Mouse (Mus musculus) cerebellum, adult 8-10 months (tissue): ENCODE results near the gene Rpl41.
"Not testable (repeated sequence)": the region's sequence is repeated elsewhere in the genome, so short reads cannot be mapped to it uniquely, and the experiment has no call there.

Experiments
- DNase-seq: peaks from one replicate; pipeline ENCODE4 v3.0.0; 2022

The Rpl41 gene

DNA sequence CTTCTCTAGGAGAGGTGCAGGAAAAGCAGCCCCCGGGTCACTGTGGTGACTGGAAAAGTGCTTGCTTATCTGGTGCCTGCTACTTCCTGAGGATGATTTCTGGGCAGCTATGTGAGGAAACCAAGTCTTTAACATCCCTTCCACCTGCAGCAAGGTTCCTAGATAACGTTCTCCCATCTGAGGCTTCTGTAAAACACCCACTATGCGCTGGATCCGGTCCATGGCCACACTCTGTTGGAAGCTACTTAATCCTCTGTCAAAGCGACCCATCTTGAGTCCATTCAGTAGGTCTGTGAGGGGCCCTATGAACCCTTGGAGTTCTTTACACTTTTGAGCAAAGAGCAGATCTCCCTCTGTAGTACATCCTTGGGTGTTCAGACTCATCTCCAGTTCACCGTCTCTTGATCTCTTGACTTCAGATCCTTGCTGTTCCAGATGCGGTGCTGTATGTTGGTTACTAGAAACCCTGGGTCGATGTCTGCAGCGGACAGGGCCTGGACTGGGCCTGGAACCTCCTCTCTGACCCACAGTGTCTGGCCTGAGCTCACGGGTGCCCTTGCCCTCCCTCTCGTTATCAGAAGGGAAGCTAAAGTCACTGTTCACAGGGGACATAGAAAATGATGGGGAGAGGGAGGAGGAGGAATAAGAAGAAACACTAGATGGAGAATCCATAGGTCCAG, 1.2 kb upstream of the Rpl41 start:
- peak; percentile 42 for DNase-seq

DNA sequence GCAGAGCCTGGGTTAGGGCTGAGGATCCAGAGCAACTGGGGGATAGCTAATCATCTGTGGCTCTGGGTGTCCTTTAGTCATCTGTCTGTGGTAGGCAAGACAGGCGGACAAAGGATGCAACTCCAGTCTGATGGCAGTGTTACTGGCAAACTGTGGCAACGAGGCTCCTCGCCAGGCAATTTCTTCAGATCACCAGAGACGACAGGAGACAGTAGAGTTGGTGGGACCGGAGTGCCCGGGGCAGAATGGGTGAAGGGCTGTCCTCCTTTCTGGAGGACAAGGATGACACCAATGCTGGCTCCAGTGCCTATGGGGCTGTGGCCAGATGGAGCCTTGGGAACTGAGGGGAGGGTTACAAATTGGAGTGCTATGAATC, 565 bp upstream of the Rpl41 start:
- DNase-seq = peak; percentile 60

DNA sequence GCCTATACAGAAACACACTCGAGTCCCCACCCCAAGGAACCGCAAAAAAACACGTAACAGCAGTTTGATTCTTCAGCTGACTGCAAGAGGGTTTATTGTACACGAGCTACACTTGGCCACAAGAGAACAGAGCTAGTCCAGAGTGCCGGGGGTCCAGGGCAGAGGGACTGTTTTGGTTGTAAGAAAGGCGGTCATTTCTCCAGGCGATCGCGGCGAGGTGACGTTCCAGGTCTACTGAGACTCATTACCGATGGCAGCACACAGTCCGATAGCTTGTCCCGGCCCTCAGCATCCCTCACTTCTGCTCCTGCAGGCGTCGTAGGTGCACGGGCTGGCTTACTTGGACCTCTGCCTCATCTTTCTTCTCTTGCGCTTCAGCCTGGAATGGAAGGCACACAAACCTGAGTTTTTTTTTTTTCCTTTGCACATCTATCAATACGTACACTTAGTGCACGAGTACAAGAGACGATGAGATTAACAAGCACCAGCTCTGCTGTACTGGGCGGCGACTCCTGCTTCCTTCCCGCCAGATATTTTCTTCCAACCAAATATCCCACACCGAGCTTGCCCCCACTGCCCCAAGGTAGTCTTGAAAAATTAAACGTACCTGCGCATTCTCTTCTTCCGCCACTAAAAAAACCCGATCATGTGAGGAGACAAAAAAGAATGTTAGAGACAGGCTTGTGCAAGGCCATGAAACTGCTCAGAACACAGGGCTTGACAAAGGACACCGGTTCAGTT, 884 bp downstream of the Rpl41 start:
- DNase-seq = not testable (repeated sequence)

DNA sequence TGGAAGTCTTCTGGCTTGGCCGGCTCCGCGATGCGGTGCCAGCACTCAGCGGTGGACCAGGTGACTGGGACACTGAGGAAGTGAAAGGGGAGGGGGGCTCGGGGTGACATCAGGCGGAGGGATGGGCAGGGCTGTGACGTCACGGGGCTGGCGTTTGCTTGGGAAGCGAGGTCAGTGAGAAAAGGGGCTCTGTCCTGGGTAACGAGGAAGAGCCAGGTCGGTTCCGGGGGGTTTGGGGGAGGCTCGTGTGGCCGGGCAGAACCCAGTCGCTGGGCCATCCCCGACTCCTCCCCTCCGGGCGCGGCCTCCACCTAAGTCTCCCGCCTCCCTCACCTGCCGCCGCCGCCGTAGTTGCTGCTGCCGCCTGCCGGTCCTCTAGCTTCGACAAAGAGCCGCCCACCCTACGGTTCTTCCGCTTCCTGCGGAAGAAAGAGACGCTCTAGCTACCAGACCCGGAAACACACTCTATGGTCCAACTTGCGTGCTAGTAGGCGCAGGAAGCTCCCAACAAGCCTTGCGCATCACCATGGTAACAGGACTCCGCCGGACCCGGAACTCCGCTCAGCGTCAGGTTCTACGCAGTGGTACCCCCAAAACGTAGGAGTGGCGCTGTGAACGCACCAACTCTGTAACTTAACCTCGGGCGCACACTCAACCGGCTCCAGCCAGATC, 1.6 kb downstream of the Rpl41 start, which contains the start of gene Zc3h10:
Gene Zc3h10 (minus strand): TSS at position 414 of the 672 bp plus-strand sequence.
- peak; percentile 92 for DNase-seq

DNA sequence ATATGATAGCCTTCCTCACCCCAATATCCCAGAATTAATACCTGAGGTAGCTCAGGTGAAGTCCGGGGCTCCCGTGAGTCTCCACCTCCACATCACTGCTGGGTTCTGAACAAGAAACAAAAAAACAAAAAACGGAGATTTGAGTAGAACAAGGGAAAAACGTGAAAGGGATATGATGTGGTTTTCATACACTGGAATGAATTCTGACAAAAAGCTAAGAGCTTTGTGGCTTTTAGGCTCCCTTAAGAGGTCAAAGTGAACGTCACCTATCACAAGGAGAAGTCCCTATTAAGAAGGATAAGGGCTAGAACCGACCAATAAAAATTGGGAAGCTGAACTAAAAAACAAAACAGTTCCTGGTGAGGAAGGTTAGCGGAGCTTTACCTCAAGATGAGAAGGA, 2.3 kb downstream of the Rpl41 start:
- DNase-seq = no peak

DNA sequence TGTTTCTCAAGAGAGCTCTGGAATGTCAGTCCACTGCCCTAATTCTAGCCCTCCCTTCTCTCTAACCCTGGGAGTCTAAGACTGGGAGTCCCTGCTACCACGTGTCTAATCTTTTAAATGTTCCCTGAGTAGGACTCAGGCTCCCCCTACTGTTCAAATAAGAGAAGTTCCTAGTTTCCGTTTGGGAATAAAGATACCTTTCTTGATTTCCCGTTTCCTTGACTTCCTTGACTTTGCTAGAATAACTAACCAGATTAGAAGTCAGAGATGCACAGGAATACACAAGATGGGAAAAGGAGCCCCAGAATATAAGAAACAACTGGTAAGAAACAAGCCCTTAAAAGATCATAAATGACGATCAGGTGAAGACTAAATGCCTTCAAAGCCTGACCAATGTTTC, 2.7 kb downstream of the Rpl41 start:
- peak; percentile 32 for DNase-seq

DNA sequence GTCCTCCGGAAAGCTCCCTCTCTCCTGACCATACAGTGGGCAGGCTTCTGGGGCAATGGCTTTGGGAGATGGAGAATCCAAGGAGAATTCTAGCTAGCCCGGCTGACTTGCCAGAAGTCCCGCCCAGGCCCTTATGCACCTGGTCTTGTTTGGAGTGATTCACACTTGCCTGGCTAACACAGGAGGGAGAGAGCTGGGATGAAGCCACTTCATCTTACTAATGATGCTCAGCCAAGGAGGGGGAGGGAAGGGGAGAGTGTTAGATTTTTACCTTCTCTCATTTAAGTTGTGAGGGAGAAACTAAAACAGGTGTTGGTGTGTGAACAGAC, 3.6 kb downstream of the Rpl41 start:
- DNase-seq = no peak

DNA sequence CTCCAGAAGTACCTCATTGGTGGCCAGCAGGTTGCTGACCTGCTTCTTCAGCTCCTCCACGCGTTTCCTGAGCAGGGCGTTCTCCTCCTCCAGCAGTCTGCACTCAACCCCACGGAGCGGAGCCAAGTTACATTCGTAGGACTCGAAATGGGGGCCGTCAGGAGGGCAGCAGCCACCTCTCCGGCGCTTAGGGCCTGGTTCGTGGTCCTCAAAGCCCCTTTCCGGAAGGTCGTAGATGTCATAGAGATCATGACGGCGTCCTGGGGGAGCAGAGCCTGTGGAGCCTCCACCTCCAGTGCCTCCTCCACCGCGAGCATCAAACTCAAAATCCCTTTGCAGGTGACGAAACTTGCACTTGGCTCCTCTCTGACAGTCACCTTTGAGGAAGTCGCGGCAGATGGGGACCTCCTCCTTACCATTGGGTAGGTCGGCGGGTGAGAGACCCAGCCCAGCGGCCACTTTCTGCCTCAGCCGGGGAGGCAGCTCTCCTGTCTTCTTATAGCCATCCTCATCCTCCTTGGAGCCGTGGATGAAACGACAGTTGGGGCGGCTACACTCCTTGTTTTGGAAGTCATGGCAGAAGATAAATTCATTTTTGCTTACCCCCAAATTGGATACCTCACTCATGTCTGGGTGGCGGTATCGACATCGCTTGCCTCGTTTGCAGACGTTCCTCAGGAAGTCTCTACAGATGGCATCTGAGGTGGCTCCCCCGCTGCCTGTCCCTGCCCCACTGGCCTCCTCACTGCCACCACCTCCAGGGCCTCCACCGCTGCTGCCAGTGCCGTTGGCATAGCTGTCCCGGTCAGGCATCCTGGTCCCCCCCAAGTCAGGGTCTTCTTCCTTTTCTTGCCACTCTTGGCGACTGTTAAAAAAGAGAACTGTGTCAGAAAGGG, 4.2 kb downstream of the Rpl41 start:
- DNase-seq = peak; percentile 33

DNA sequence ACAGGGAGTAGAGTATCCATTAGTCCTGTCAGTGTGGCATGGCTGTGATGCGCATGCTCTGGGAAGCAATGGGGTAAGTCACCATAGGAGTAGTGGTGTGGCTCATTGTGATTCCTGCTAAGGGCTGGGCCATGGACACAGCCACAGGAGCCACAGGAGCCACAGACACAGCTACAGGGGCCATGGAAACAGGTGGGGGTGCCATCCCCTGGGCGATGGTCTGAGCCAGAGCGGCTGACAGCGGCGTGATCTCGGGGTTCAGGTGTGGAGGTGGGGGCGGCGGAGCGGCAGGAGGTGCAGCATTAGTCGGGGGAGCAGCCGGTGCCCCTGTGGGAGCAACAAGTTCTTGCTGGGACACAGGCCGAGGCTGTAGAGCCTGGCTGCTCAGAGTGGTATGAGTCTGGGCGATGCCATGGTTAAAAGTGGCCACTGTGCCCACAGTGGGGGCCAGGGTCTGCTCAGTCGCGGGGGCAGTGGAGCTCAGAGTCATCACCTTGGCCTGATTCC, 4.9 kb downstream of the Rpl41 start:
- no peak for DNase-seq

DNA sequence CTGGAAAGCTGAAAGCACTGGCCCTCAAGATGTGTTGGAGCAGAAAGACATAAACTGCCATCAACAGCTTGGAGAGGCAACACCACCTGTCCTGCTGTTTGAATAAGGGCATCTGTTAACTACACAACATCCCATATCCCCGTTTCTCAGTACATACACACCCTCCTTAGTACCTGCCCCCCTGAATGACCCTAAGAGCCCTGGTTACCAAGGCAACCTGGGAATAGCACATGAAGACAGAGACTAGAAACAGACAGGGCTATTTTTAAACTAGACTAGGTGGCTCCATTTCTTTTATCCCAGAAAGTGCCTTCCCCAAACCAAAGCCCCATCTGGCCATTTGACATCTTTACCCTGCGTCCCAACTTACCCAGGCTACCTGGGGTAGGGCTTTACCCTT, 6.0 kb downstream of the Rpl41 start:
- DNase-seq = no peak

DNA sequence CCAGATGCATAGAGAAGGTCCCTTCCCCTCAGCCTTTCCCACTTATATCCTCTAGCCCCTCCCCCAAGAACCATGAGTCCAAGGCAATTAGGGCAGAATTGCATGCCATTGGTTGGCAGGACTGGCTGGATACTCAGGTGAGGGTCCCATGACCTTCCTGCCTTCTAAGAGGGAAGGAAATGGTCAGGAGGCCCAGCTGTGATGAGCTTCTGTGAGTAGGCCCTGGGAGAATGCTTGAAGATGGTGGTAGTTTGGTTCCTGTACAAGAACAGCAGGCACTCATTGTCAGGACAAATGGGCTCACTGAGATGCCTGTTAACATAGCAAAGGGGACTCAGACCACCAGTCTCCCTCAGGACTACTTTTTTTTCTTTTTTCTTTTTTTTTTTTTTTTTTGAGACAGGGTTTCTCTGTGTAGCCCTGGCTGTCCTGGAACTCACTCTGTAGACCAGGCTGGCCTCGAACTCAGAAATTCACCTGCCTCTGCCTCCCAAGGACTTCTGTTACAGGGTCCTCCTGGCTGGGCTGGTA, 10.7 kb downstream of the Rpl41 start:
- no peak for DNase-seq

DNA sequence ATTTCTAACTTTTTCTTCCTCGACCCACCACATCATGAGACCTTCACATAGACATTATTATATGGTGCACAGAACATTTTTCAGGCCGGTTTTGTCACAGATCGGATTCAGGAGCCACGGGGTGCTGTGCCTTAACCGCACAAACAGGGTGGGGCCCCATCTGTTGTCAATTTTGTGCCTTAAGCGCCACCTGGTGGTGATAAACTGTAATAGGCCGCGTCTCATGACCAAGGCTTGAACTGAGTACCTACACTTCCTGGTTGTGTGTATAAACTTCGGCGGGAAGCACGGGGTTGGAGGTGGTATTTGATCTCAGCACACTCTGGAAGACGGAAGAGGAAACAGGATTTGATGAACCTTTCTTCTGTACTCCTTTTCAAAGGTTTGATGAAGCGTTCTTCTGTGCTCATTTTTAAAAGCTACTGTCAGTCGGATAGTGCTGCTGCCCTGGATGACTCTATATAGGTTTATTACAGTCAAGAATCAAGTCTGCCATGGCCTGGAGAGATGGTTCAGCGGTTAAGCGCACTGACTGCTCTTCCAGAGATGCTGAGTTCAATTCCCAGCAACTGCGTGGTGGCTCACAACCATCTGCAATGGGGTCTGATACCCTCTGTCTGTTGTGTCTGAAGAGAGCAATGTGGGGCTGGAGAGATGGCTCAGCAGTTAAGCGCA, 12.7 kb downstream of the Rpl41 start:
- peak; percentile 91 for DNase-seq

DNA sequence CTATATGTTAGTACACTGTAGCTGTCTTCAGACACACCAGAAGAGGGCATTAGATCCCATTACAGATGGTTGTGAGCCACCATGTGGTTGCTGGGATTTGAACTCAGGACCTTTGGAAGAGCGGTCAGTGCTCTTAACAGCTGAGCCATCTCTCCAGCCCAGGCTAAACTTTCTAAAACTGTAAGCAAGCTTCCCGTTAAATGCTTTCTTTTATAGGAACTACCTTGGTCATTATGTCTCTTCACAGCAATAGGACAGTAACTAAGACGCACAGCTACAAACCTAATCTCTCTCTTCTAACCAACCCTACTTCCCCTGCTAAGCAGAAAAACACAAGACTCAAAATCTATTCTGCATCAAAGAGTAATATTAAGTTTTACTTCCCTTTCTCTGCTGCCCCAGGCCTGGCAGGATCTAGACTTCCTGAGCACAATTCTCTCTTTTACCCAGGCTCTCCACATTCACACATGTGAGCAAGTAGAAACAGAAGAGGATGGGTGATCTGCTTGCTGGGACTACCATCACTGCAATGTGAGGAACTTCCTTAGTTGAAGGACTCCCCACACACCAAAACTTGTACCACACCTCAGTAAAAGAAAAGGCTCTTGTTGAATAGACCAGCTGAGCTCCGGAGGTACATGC, 13.4 kb downstream of the Rpl41 start:
- DNase-seq = no peak

DNA sequence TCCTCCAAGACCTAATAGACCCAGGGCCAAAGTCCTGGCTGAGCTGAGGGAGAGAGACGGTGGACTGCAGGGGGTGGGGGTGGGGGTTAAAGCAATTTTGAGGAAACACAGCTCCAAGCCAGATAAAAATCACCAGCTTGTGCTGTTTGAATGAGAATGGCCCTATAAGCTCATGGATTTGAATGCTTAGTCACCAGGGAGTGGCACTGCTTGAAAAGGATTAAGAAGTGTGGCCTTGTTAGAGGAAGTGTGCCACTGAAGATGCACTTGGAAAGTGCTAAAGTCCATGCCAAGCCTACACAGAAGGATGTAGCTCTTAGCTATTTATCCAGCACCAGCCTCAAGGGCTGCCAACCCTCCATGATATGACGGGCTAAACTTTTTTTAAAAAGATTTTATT, 13.9 kb downstream of the Rpl41 start:
- DNase-seq = no peak

DNA sequence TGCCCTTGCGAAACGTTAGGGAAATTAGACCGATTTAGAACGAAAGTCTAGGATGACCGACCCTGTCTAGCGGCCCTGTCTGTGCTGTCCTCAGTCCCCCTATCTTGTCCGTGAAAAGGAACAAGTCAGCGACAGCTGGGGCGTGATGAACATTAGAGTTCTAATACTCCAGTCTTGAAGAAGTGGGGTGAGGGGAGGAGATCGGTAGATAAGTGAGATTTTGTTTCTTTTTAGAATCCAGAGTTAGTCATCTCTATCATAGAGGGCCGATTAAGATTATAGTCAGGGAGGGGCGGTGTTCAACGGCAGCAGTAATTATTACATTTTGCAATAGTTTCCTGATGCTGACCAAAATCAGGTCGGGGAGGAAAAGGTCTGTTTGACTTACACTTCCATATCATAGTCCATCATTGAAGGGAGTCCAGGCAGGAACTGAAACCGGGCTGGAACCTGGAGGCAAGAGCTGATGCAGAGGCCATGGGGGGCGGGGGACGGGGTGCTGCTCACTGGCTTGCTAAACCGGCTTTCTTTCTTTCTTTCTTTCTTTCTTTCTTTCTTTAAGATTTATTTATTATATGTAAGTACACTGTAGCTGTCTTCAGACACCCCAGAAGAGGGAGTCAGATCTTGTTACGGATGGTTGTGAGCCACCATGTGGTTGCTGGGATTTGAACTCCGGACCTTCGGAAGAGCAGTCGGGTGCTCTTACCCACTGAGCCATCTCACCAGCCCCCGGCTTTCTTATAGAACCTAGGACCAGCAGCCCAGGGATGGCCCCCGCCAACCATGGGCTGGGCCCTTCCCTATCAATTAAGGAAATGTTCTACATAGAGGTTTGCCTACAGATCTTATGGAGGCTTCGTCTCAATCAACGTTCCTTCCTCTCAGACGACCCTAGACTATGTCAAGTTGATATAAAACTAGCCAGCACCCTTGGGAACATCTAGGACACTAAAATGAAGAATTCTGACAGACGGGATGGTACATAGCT, 22.4 kb downstream of the Rpl41 start:
- DNase-seq = no peak

DNA sequence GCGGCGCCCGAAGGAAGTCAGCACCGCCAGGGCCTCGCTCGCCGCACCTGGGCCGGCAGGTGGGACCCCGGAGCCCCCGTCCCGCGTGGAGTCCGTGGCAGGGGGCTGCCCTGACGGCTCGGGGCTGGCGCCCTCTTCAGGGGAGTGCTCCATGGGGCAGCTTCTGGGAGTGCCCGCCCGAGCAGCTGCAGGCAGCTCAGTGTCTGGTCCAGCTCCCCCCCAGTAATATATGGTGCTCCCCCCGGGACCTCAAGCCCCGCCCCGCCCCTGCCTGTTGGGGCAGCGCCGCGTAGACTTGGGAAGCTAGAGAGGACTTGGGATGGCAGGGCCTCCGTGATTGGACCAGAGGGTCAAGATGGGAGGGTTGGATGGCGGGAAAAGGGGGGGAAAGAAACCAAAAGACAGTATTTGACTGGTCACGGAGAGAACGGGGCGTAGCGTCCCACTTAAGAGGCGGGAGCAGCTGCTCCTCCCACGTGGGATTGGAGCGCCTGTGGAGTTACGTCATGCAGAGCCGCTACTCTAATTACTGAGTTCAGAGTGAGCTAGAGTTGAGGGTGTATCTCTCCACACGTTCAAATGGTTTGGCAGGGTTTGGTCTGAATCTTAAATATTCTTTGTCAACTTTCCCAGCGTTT, 23.3 kb downstream of the Rpl41 start, which contains the start of gene Esyt1:
Gene Esyt1 (minus strand): TSS at position 201 of the 638 bp plus-strand sequence.
- peak; percentile 90 for DNase-seq

DNA sequence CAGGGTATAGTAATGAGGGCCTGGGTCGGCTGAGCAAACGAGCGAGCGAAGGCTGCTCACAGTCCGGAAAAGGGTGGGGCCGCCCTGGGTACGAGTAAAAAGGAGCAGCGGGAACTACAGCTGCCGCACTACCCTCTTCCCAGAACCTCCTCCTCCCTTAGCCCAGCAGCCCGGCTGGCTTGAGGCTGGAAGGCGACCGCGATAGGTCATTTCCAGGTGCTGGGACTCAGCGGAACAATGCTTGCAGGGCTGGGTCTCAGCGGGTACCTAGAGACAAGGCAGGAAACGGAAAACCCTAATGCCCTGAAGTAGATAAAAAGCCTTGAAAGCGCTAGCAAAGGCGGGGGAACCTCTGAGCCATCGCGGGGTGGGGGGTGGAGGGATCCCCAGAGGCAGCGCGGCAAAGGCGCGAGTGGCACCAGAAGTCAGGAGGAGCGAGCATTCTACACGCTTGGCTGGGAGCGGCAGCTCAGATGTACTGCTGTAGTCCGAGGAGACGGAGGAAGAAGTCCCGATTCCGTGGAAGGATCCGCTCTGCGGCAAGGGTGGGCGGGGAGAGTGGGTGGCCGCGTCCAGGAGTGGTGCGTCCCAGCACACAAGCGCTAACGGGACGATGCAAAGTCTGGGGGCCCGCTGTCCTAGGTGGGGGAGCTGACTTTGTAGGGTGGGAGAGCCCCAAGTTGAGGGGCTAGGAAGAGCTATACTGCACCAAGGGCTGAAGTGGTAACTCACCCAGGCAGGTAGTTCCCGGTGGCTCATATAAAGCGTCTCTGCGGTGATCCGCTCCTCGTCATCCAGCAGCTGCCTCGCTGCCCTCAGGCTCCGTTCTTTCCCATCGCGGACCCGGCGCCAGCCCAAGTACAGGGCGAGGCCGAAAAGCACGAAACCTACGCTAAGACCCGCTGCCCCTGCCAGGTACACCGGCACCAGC, 24.1 kb downstream of the Rpl41 start:
- peak; percentile 51 for DNase-seq

DNA sequence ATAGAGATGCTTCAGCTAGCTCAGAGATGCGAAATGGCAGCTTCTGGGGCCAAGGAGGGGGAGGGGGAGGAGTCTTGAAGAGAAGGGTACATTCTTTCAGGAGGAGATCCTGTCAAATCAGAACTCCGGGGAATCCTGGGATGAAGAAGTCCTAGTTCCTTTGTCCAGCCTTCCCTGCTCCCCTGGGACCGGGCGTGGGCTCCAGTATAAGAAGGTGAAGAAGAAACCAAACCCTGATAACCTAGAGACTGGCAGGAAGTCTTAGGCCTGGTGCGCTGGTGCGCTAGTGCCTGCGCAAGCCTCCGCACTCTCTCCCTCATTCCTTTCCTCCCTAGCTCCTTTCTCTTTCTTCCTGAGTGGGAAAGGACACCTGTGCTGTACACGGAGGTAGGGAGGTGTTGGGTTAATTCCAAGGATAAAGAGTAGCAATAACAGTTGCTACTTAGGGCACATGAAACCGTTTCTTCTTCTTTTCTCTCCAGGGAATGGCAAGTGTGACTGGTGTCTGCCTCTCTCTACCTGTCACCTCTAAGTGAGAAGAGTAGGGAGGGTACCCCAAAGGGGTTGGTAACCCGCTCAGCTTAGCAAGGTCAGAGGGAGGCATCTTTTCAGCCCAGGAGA, 24.9 kb downstream of the Rpl41 start:
- DNase-seq = no peak
